Mouse (Mus musculus): Measurements from ENCODE around the gene Tbc1d24. TPM values are rescaled to one million over a fixed set of nuclear protein-coding genes. Genes with fewer than 3 reads are reported as not detected.

Tbc1d24 gene
- polyA plus RNA-seq (2015; fragmentation: Illumina TruSeq; extraction: RNeasy Lipid Tissue Mini Kit (QIAGEN cat#74804); ENCODE audit: low read depth, low replicate concordance), result 36.2 TPM

GRCm38 (mm10) chr17:24205284-24205888, at the start of gene Tbc1d24:
Gene Tbc1d24, minus strand, starts transcription at chr17:24205562.

GRCm38 (mm10) chr17:24251320-24252069, 46.1 kb upstream of the Tbc1d24 start, which contains the start of gene Ccnf:
Gene Ccnf, minus strand, starts transcription at chr17:24251484.

GRCm38 (mm10) chr17:24220435-24221411, 15.4 kb upstream of the Tbc1d24 start, which contains the start of gene Tedc2:
Gene Tedc2, minus strand, starts transcription at chr17:24220851.

GRCm38 (mm10) chr17:24209043-24209915, 3.9 kb upstream of the Tbc1d24 start, which contains the start of gene Ntn3:
Gene Ntn3, minus strand, starts transcription at chr17:24209531.

GRCm38 (mm10) chr17:24169317-24170065, 35.9 kb downstream of the Tbc1d24 start, which contains the start of gene Atp6v0c:
Gene Atp6v0c, minus strand, starts transcription at chr17:24169702.

GRCm38 (mm10) chr17:24163176-24163962, 42.0 kb downstream of the Tbc1d24 start, which contains the start of gene Amdhd2:
Gene Amdhd2, minus strand, starts transcription at chr17:24163766.

GRCm38 (mm10) chr17:24150824-24151223, 54.5 kb downstream of the Tbc1d24 start, which contains the start of gene Pdpk1:
Gene Pdpk1, minus strand, starts transcription at chr17:24150924.

Other genes with a start within 250 kb of the Tbc1d24 start
- gene Prss30, start 225.0 kb downstream of the Tbc1d24 start, polyA plus RNA-seq (2015; fragmentation: Illumina TruSeq; extraction: RNeasy Lipid Tissue Mini Kit (QIAGEN cat#74804); ENCODE audit: low read depth, low replicate concordance), result not detected
- 1.8 TPM for gene Prss22, start 207.5 kb downstream of the Tbc1d24 start, polyA plus RNA-seq (2015; fragmentation: Illumina TruSeq; extraction: RNeasy Lipid Tissue Mini Kit (QIAGEN cat#74804); ENCODE audit: low read depth, low replicate concordance)
- not detected for gene Prss27, start 167.4 kb downstream of the Tbc1d24 start, polyA plus RNA-seq (2015; fragmentation: Illumina TruSeq; extraction: RNeasy Lipid Tissue Mini Kit (QIAGEN cat#74804); ENCODE audit: low read depth, low replicate concordance)
- gene Kctd5, start 132.1 kb downstream of the Tbc1d24 start, polyA plus RNA-seq (2015; fragmentation: Illumina TruSeq; extraction: RNeasy Lipid Tissue Mini Kit (QIAGEN cat#74804); ENCODE audit: low read depth, low replicate concordance), result 22.9 TPM
- 56.0 TPM for gene Pdpk1, start 54.6 kb downstream of the Tbc1d24 start, polyA plus RNA-seq (2015; fragmentation: Illumina TruSeq; extraction: RNeasy Lipid Tissue Mini Kit (QIAGEN cat#74804); ENCODE audit: low read depth, low replicate concordance)
- gene Amdhd2, start 41.8 kb downstream of the Tbc1d24 start, polyA plus RNA-seq (2015; fragmentation: Illumina TruSeq; extraction: RNeasy Lipid Tissue Mini Kit (QIAGEN cat#74804); ENCODE audit: low read depth, low replicate concordance), result 21.6 TPM
- 1,683 TPM for gene Atp6v0c, start 35.9 kb downstream of the Tbc1d24 start, polyA plus RNA-seq (2015; fragmentation: Illumina TruSeq; extraction: RNeasy Lipid Tissue Mini Kit (QIAGEN cat#74804); ENCODE audit: low read depth, low replicate concordance)
- gene Ntn3, start 4.0 kb upstream of the Tbc1d24 start, polyA plus RNA-seq (2015; fragmentation: Illumina TruSeq; extraction: RNeasy Lipid Tissue Mini Kit (QIAGEN cat#74804); ENCODE audit: low read depth, low replicate concordance), result 4.9 TPM
- gene Tedc2, start 15.3 kb upstream of the Tbc1d24 start, polyA plus RNA-seq (2015; fragmentation: Illumina TruSeq; extraction: RNeasy Lipid Tissue Mini Kit (QIAGEN cat#74804); ENCODE audit: low read depth, low replicate concordance), result 9.5 TPM
- gene Ccnf, start 45.9 kb upstream of the Tbc1d24 start, polyA plus RNA-seq (2015; fragmentation: Illumina TruSeq; extraction: RNeasy Lipid Tissue Mini Kit (QIAGEN cat#74804); ENCODE audit: low read depth, low replicate concordance), result 3.1 TPM
- gene Abca17, start 145.5 kb upstream of the Tbc1d24 start, polyA plus RNA-seq (2015; fragmentation: Illumina TruSeq; extraction: RNeasy Lipid Tissue Mini Kit (QIAGEN cat#74804); ENCODE audit: low read depth, low replicate concordance), result 0.21 TPM
- gene Abca3, start 146.4 kb upstream of the Tbc1d24 start, polyA plus RNA-seq (2015; fragmentation: Illumina TruSeq; extraction: RNeasy Lipid Tissue Mini Kit (QIAGEN cat#74804); ENCODE audit: low read depth, low replicate concordance), result 38.3 TPM
- gene Rnps1, start 209.0 kb upstream of the Tbc1d24 start, polyA plus RNA-seq (2015; fragmentation: Illumina TruSeq; extraction: RNeasy Lipid Tissue Mini Kit (QIAGEN cat#74804); ENCODE audit: low read depth, low replicate concordance), result 157 TPM
- 37.9 TPM for gene Eci1, start 221.1 kb upstream of the Tbc1d24 start, polyA plus RNA-seq (2015; fragmentation: Illumina TruSeq; extraction: RNeasy Lipid Tissue Mini Kit (QIAGEN cat#74804); ENCODE audit: low read depth, low replicate concordance)
- 8.0 TPM for gene Dnase1l2, start 237.5 kb upstream of the Tbc1d24 start, polyA plus RNA-seq (2015; fragmentation: Illumina TruSeq; extraction: RNeasy Lipid Tissue Mini Kit (QIAGEN cat#74804); ENCODE audit: low read depth, low replicate concordance)